Mouse (Mus musculus) adrenal gland, postnatal 36 days (tissue): Measurements from ENCODE around the gene Sdccag8. TPM values are rescaled to one million over a fixed set of nuclear protein-coding genes. Genes with fewer than 3 reads are reported as not detected.
"Not testable (repeated sequence)": the region's sequence is repeated elsewhere in the genome, so short reads cannot be mapped to it uniquely, and the experiment has no call there.

Experiments
- DNase-seq, 2 experiments: peaks; one replicate each; pipeline ENCODE4 v3.0.0; 2021; ENCODE audit warnings: mixed read lengths in 1 of 2
- total RNA-seq, 2 experiments: library from RNA; stranded (reverse); gene quantifications; 2 replicates each; pipeline ENCODE4 v1.2.3; 2021

Gene Sdccag8
- total RNA-seq, 2 experiments from 2014 or later, result 11.3 to 11.9 TPM

GRCm38 (mm10) chr1:176827945-176828485 lies 13.6 kb downstream of the Sdccag8 start:
- no peak for DNase-seq

- no peak for DNase-seq
Measured at GRCm38 (mm10) chr1:176828666-176829065, 14.2 kb downstream of the Sdccag8 start.

GRCm38 (mm10) chr1:176832071-176832470 lies 17.6 kb downstream of the Sdccag8 start:
- DNase-seq, result no peak

GRCm38 (mm10) chr1:176832607-176833006 lies 18.1 kb downstream of the Sdccag8 start:
- no peak for DNase-seq

GRCm38 (mm10) chr1:176833257-176833656 lies 18.8 kb downstream of the Sdccag8 start:
- no peak for DNase-seq

GRCm38 (mm10) chr1:176833948-176834347 lies 19.5 kb downstream of the Sdccag8 start:
- no peak for DNase-seq

GRCm38 (mm10) chr1:176834880-176835279 lies 20.4 kb downstream of the Sdccag8 start:
- DNase-seq, result no peak

GRCm38 (mm10) chr1:176835501-176836294 lies 21.2 kb downstream of the Sdccag8 start:
- DNase-seq, result peak; percentile 30 to 64

- not testable (repeated sequence) for DNase-seq
Measured at GRCm38 (mm10) chr1:176836562-176836961, 22.1 kb downstream of the Sdccag8 start.

- DNase-seq, result no peak
Measured at GRCm38 (mm10) chr1:176845082-176845977, 30.9 kb downstream of the Sdccag8 start.

- DNase-seq, result no peak
Measured at GRCm38 (mm10) chr1:176847118-176847859, 32.8 kb downstream of the Sdccag8 start.

GRCm38 (mm10) chr1:176848613-176849290 lies 34.3 kb downstream of the Sdccag8 start:
- no peak for DNase-seq

- no peak for DNase-seq
Measured at GRCm38 (mm10) chr1:176849377-176849776, 34.9 kb downstream of the Sdccag8 start.

GRCm38 (mm10) chr1:176851401-176851800 lies 36.9 kb downstream of the Sdccag8 start:
- peak; percentile 39 to 44 for DNase-seq

GRCm38 (mm10) chr1:176852813-176853590 lies 38.5 kb downstream of the Sdccag8 start:
- no peak for DNase-seq

GRCm38 (mm10) chr1:176861981-176862644 lies 47.7 kb downstream of the Sdccag8 start:
- peak; percentile 22 to 66 for DNase-seq

- no peak for DNase-seq
Measured at GRCm38 (mm10) chr1:176870501-176870900, 56.0 kb downstream of the Sdccag8 start.

- no peak for DNase-seq
Measured at GRCm38 (mm10) chr1:176871975-176872374, 57.5 kb downstream of the Sdccag8 start.

GRCm38 (mm10) chr1:176873463-176873862 lies 59.0 kb downstream of the Sdccag8 start:
- no peak for DNase-seq

- DNase-seq, result no peak
Measured at GRCm38 (mm10) chr1:176874155-176874554, 59.7 kb downstream of the Sdccag8 start.
